Mouse (Mus musculus): ENCODE data around the gene Col5a1. TPM values are rescaled to one million over a fixed set of nuclear protein-coding genes. Genes with fewer than 3 reads are reported as not detected.

Col5a1 gene
- 4.5 and 6.2 TPM in 2 replicates for polyA plus RNA-seq (2012; rRNA removed)

DNA sequence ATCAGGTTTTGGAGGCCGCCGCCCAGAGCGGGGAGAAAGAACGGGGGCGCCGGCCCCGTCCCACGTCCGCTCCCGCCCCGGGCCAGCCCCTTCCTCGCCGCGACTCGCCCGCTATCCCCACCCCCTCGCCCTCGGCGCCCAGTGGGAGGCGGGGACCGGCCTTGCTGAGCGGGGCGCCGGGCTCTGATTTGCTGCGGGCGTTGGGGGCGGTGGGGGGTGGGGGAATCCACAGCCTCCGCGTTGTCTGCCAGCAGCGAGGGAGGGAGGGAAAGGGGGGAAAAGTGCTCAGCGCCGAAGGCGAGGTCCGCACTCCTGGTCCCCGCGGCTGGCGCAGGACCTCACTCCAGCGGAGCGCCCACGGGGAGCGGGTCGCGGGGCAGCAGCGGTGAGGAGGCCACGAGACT lies at the start of gene Col5a1:
Col5a1 (plus strand) TSS at position 278 of the 404 bp plus-strand sequence.

DNA sequence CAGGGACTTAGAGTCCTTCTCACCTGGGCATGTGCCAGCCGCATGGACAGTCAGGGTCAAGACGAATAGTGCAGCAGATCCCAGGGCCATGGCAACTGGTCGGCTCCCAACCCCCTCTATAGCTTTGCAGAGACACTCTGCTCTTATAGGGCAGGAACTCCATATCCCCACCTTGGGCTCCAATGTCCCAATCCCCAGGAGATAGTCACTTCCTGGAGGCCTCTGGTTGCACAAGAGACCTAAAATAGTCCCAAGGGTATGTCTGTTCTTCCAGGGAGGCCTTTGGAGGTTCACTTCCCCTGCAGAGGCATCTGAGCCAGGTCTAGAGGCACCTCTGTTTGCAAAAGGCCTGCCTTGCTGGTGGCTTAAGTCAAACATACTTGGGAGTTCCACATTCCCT lies 198.5 kb downstream of the Col5a1 start, which contains the start of gene Fcnb:
Fcnb (minus strand) TSS at position 118 of the 400 bp plus-strand sequence.

Other genes with a start within 250 kb of the Col5a1 start
- 6.5 and 7.5 TPM in 2 replicates for gene Rxra, start 210.0 kb upstream of the Col5a1 start, polyA plus RNA-seq (2012; rRNA removed)
- gene Fcnb, start 198.5 kb downstream of the Col5a1 start, polyA plus RNA-seq (2012; rRNA removed) = 10.7 and 18.0 TPM in 2 replicates

Data from liver, embryonic 14 days (tissue).